Mouse (Mus musculus): ENCODE results near the gene Vps33b. TPM values are rescaled to one million over a fixed set of nuclear protein-coding genes. Genes with fewer than 3 reads are reported as not detected.
"Not testable (repeated sequence)": the region's sequence is repeated elsewhere in the genome, so short reads cannot be mapped to it uniquely, and the experiment has no call there.

Vps33b gene
- polyA plus RNA-seq, 1 experiment, result not detected

- Histone ChIP-seq H3K27ac (ENCODE audit: insufficient read depth, low read depth, low read length) (no peak overlapping the region), H3K4me1 (ENCODE audit: control insufficient read depth, insufficient read depth, low read length) (peaks cover 7% of the 10 kb centered on the region), H3K4me3 (ENCODE audit: insufficient read depth, low read depth, low read length) (no peak overlapping the region)
- 84% methylated on average over 19 of the region's 19 CpGs for WGBS
- TF ChIP-seq POLR2A (IDR thresholded peaks at IDR 0.05; ENCODE audit: insufficient read depth, low read depth, low read length), result no peak
- no peak for TF ChIP-seq CTCF (IDR thresholded peaks at IDR 0.05; ENCODE audit: insufficient read depth, low read depth, low read length)
Measured at GRCm38 (mm10) chr7:80319846-80320496, 50.5 kb downstream of the Vps33b start.

- no peak for TF ChIP-seq CTCF (IDR thresholded peaks at IDR 0.05; ENCODE audit: insufficient read depth, low read depth, low read length)
- TF ChIP-seq POLR2A (IDR thresholded peaks at IDR 0.05; ENCODE audit: insufficient read depth, low read depth, low read length), result no peak
- H3K27ac ChIP-seq (ENCODE audit: insufficient read depth, low read depth, low read length), result no peak overlapping the region
- peak overlapping the region; percentile 73 for H3K4me3 ChIP-seq (ENCODE audit: insufficient read depth, low read depth, low read length)
- WGBS, result 20% methylated on average over 8 of the region's 8 CpGs
- peaks cover 17% of the 10 kb centered on the region for H3K4me1 ChIP-seq (ENCODE audit: control insufficient read depth, insufficient read depth, low read length)
Measured at GRCm38 (mm10) chr7:80323336-80323735, 53.9 kb downstream of the Vps33b start.

- peak within 1 kb of the TSS; percentile 96 for H3K27ac ChIP-seq (ENCODE audit: insufficient read depth, low read depth, low read length)
- peak within 1 kb of the TSS; percentile 73 for H3K4me3 ChIP-seq (ENCODE audit: insufficient read depth, low read depth, low read length)
- peaks cover 14% of the 10 kb centered on the region for H3K4me1 ChIP-seq (ENCODE audit: control insufficient read depth, insufficient read depth, low read length)
- peak; percentile 84 for TF ChIP-seq POLR2A (IDR thresholded peaks at IDR 0.05; ENCODE audit: insufficient read depth, low read depth, low read length)
- TF ChIP-seq CTCF (IDR thresholded peaks at IDR 0.05; ENCODE audit: insufficient read depth, low read depth, low read length), result no peak
- under 1% methylated on average over 37 of the region's 38 CpGs for WGBS
Measured at GRCm38 (mm10) chr7:80324043-80324815, 54.8 kb downstream of the Vps33b start, which contains the start of gene Rccd1. Gene Rccd1 (minus strand): TSS chr7:80324454.

- WGBS, result 30% methylated on average over 4 of the region's 5 CpGs
- peaks cover 10% of the 10 kb centered on the region for H3K4me1 ChIP-seq (ENCODE audit: control insufficient read depth, insufficient read depth, low read length)
- not testable (repeated sequence) for H3K4me3 ChIP-seq (ENCODE audit: insufficient read depth, low read depth, low read length); H3K27ac ChIP-seq (ENCODE audit: insufficient read depth, low read depth, low read length)
Measured at GRCm38 (mm10) chr7:80324816-80325119, 55.3 kb downstream of the Vps33b start.

GRCm38 (mm10) chr7:80325292-80325868 lies 55.9 kb downstream of the Vps33b start:
- no peak overlapping the region for H3K4me3 ChIP-seq (ENCODE audit: insufficient read depth, low read depth, low read length)
- TF ChIP-seq POLR2A (IDR thresholded peaks at IDR 0.05; ENCODE audit: insufficient read depth, low read depth, low read length) (no peak), CTCF (IDR thresholded peaks at IDR 0.05; ENCODE audit: insufficient read depth, low read depth, low read length) (no peak)
- peaks cover 10% of the 10 kb centered on the region for H3K4me1 ChIP-seq (ENCODE audit: control insufficient read depth, insufficient read depth, low read length)
- H3K27ac ChIP-seq (ENCODE audit: insufficient read depth, low read depth, low read length), result no peak overlapping the region
- 79% methylated on average over 16 of the region's 16 CpGs for WGBS

GRCm38 (mm10) chr7:80326076-80326475 lies 56.6 kb downstream of the Vps33b start:
- no peak overlapping the region for H3K4me3 ChIP-seq (ENCODE audit: insufficient read depth, low read depth, low read length)
- peaks cover 10% of the 10 kb centered on the region for H3K4me1 ChIP-seq (ENCODE audit: control insufficient read depth, insufficient read depth, low read length)
- H3K27ac ChIP-seq (ENCODE audit: insufficient read depth, low read depth, low read length), result no peak overlapping the region
- whole genome bisulfite sequencing, result 97% methylated on average over 19 of the region's 19 CpGs
- TF ChIP-seq POLR2A (IDR thresholded peaks at IDR 0.05; ENCODE audit: insufficient read depth, low read depth, low read length), result no peak
- no peak for TF ChIP-seq CTCF (IDR thresholded peaks at IDR 0.05; ENCODE audit: insufficient read depth, low read depth, low read length)

- WGBS, result 81% methylated on average over 8 of the region's 8 CpGs
- H3K27ac ChIP-seq (ENCODE audit: insufficient read depth, low read depth, low read length), result no peak overlapping the region
- no peak for TF ChIP-seq POLR2A (IDR thresholded peaks at IDR 0.05; ENCODE audit: insufficient read depth, low read depth, low read length)
- no peak for TF ChIP-seq CTCF (IDR thresholded peaks at IDR 0.05; ENCODE audit: insufficient read depth, low read depth, low read length)
- H3K4me3 ChIP-seq (ENCODE audit: insufficient read depth, low read depth, low read length), result no peak overlapping the region
- peaks cover 10% of the 10 kb centered on the region for H3K4me1 ChIP-seq (ENCODE audit: control insufficient read depth, insufficient read depth, low read length)
Measured at GRCm38 (mm10) chr7:80330278-80330677, 60.8 kb downstream of the Vps33b start.

GRCm38 (mm10) chr7:80331433-80331832 lies 62.0 kb downstream of the Vps33b start:
- TF ChIP-seq CTCF (IDR thresholded peaks at IDR 0.05; ENCODE audit: insufficient read depth, low read depth, low read length) (no peak), POLR2A (IDR thresholded peaks at IDR 0.05; ENCODE audit: insufficient read depth, low read depth, low read length) (no peak)
- WGBS, result 93% methylated on average over 19 of the region's 19 CpGs
- Histone ChIP-seq H3K4me1 (ENCODE audit: control insufficient read depth, insufficient read depth, low read length) (peaks cover 11% of the 10 kb centered on the region; the same call in 1 of the 2 replicates), H3K27ac (ENCODE audit: insufficient read depth, low read depth, low read length) (no peak overlapping the region), H3K4me3 (ENCODE audit: insufficient read depth, low read depth, low read length) (no peak overlapping the region)

GRCm38 (mm10) chr7:80334848-80335247 lies 65.4 kb downstream of the Vps33b start:
- no peak overlapping the region for H3K27ac ChIP-seq (ENCODE audit: insufficient read depth, low read depth, low read length)
- no peak overlapping the region for H3K4me3 ChIP-seq (ENCODE audit: insufficient read depth, low read depth, low read length)
- 92% methylated on average over 4 of the region's 4 CpGs for WGBS
- H3K4me1 ChIP-seq (ENCODE audit: control insufficient read depth, insufficient read depth, low read length), result peaks cover 22% of the 10 kb centered on the region
- TF ChIP-seq CTCF (IDR thresholded peaks at IDR 0.05; ENCODE audit: insufficient read depth, low read depth, low read length) (no peak), POLR2A (IDR thresholded peaks at IDR 0.05; ENCODE audit: insufficient read depth, low read depth, low read length) (no peak)
